Mouse (Mus musculus): Measurements from ENCODE around the gene Slc8a1. TPM values are rescaled to one million over a fixed set of nuclear protein-coding genes. Genes with fewer than 3 reads are reported as not detected.

Slc8a1 gene
- total and polyA plus RNA-seq, 2 experiments = 0.27 to 3.8 TPM

GRCm38 (mm10) chr17:81378436-81378835 is 359.7 kb downstream of the Slc8a1 start:
- Histone ChIP-seq H3K9ac (ENCODE audit: low read depth, low read length) (no peak overlapping the region), H3K4me3 (ENCODE audit: insufficient read depth, low read depth, low read length) (no peak overlapping the region), H3K36me3 (ENCODE audit: control insufficient read depth, insufficient read depth, low read length) (no peaks in the 10 kb centered on the region), H3K27ac (replicated peaks; ENCODE audit: insufficient read depth, low read depth, low read length) (no peak overlapping the region), H3K27me3 (ENCODE audit: control insufficient read depth, insufficient read depth, low read length) (no peaks in the 10 kb centered on the region), H3K79me2 (ENCODE audit: control insufficient read depth, insufficient read depth, low read length) (no peaks in the 10 kb centered on the region), H3K4me1 (ENCODE audit: control insufficient read depth, insufficient read depth, low read length) (no peaks in the 10 kb centered on the region)
- DNase-seq (ENCODE audit: extremely low read depth, low read depth, low spot score) = peak; percentile 88
- 49% methylated on average over 7 of the region's 7 CpGs for WGBS
- TF ChIP-seq CTCF (IDR thresholded peaks at IDR 0.05; ENCODE audit: low read depth, low read length) = no peak
- TF ChIP-seq POLR2A (IDR thresholded peaks at IDR 0.05; ENCODE audit: extremely low read depth, insufficient read depth, low read length) = no peak

- Histone ChIP-seq H3K27me3 (ENCODE audit: control insufficient read depth, insufficient read depth, low read length) (no peaks in the 10 kb centered on the region), H3K79me2 (ENCODE audit: control insufficient read depth, insufficient read depth, low read length) (no peaks in the 10 kb centered on the region), H3K27ac (replicated peaks; ENCODE audit: insufficient read depth, low read depth, low read length) (no peak overlapping the region), H3K4me1 (ENCODE audit: control insufficient read depth, insufficient read depth, low read length) (no peaks in the 10 kb centered on the region), H3K9ac (ENCODE audit: low read depth, low read length) (no peak overlapping the region), H3K36me3 (ENCODE audit: control insufficient read depth, insufficient read depth, low read length) (no peaks in the 10 kb centered on the region), H3K4me3 (ENCODE audit: insufficient read depth, low read depth, low read length) (no peak overlapping the region)
- WGBS = 68% methylated on average over 5 of the region's 5 CpGs
- TF ChIP-seq POLR2A (IDR thresholded peaks at IDR 0.05; ENCODE audit: extremely low read depth, insufficient read depth, low read length) (no peak), CTCF (IDR thresholded peaks at IDR 0.05; ENCODE audit: low read depth, low read length) (no peak)
- no peak for DNase-seq (ENCODE audit: extremely low read depth, low read depth, low spot score)
Measured at GRCm38 (mm10) chr17:81377757-81378299, 360.3 kb downstream of the Slc8a1 start.

- Histone ChIP-seq H3K4me1 (ENCODE audit: control insufficient read depth, insufficient read depth, low read length) (no peaks in the 10 kb centered on the region), H3K4me3 (ENCODE audit: insufficient read depth, low read depth, low read length) (no peak overlapping the region), H3K9ac (ENCODE audit: low read depth, low read length) (no peak overlapping the region), H3K36me3 (ENCODE audit: control insufficient read depth, insufficient read depth, low read length) (no peaks in the 10 kb centered on the region), H3K27ac (replicated peaks; ENCODE audit: insufficient read depth, low read depth, low read length) (no peak overlapping the region), H3K79me2 (ENCODE audit: control insufficient read depth, insufficient read depth, low read length) (no peaks in the 10 kb centered on the region), H3K27me3 (ENCODE audit: control insufficient read depth, insufficient read depth, low read length) (no peaks in the 10 kb centered on the region)
- no peak for TF ChIP-seq POLR2A (IDR thresholded peaks at IDR 0.05; ENCODE audit: extremely low read depth, insufficient read depth, low read length)
- no peak for TF ChIP-seq CTCF (IDR thresholded peaks at IDR 0.05; ENCODE audit: low read depth, low read length)
- 50% methylated on average over 1 of the region's 1 CpGs for WGBS
- no peak for DNase-seq (ENCODE audit: extremely low read depth, low read depth, low spot score)
Measured at GRCm38 (mm10) chr17:81377195-81377594, 361.0 kb downstream of the Slc8a1 start.

GRCm38 (mm10) chr17:81375901-81376300 is 362.3 kb downstream of the Slc8a1 start:
- WGBS = 55% methylated on average over 6 of the region's 6 CpGs
- Histone ChIP-seq H3K27me3 (ENCODE audit: control insufficient read depth, insufficient read depth, low read length) (no peaks in the 10 kb centered on the region), H3K27ac (replicated peaks; ENCODE audit: insufficient read depth, low read depth, low read length) (no peak overlapping the region; the same call in 1 of the 2 replicates), H3K9ac (ENCODE audit: low read depth, low read length) (no peak overlapping the region), H3K4me3 (ENCODE audit: insufficient read depth, low read depth, low read length) (no peak overlapping the region), H3K36me3 (ENCODE audit: control insufficient read depth, insufficient read depth, low read length) (no peaks in the 10 kb centered on the region), H3K79me2 (ENCODE audit: control insufficient read depth, insufficient read depth, low read length) (no peaks in the 10 kb centered on the region), H3K4me1 (ENCODE audit: control insufficient read depth, insufficient read depth, low read length) (no peaks in the 10 kb centered on the region)
- no peak for TF ChIP-seq CTCF (IDR thresholded peaks at IDR 0.05; ENCODE audit: low read depth, low read length)
- no peak for TF ChIP-seq POLR2A (IDR thresholded peaks at IDR 0.05; ENCODE audit: extremely low read depth, insufficient read depth, low read length)
- DNase-seq (ENCODE audit: extremely low read depth, low read depth, low spot score) = peak; percentile 97

DNA sequence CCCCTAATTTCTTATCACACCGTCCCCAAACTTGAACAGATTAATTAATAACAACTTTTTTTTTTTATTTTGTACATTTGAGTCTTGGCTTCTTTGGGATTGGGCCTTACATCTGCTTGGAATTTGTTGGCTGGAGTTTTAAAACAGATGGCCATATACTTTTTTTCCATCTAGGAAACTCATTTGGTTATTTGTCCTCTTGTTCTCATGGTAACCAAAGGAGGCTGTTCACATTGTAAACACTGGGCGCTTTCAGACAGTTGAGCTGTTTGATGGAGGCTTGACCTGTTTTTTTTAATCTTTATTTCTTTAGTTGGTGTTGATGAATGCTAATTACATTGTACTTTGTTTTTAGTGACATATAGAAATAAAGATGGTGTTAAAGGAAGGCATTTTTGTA is 369.1 kb downstream of the Slc8a1 start:
- H3K79me2 ChIP-seq (ENCODE audit: control insufficient read depth, insufficient read depth, low read length) = no peaks in the 10 kb centered on the region
- WGBS = 81% methylated on average over 2 of the region's 2 CpGs
- no peaks in the 10 kb centered on the region for H3K27me3 ChIP-seq (ENCODE audit: control insufficient read depth, insufficient read depth, low read length)
- H3K9ac ChIP-seq (ENCODE audit: low read depth, low read length) = no peak overlapping the region
- H3K4me1 ChIP-seq (ENCODE audit: control insufficient read depth, insufficient read depth, low read length) = no peaks in the 10 kb centered on the region
- H3K36me3 ChIP-seq (ENCODE audit: control insufficient read depth, insufficient read depth, low read length) = no peaks in the 10 kb centered on the region
- no peak overlapping the region for H3K4me3 ChIP-seq (ENCODE audit: insufficient read depth, low read depth, low read length)
- no peak for TF ChIP-seq POLR2A (IDR thresholded peaks at IDR 0.05; ENCODE audit: extremely low read depth, insufficient read depth, low read length)
- no peak for TF ChIP-seq CTCF (IDR thresholded peaks at IDR 0.05; ENCODE audit: low read depth, low read length)
- H3K27ac ChIP-seq (replicated peaks; ENCODE audit: insufficient read depth, low read depth, low read length) = no peak overlapping the region
- DNase-seq (ENCODE audit: extremely low read depth, low read depth, low spot score) = no peak

GRCm38 (mm10) chr17:81368503-81368902 is 369.7 kb downstream of the Slc8a1 start:
- H3K4me3 ChIP-seq (ENCODE audit: insufficient read depth, low read depth, low read length) = no peak overlapping the region
- no peaks in the 10 kb centered on the region for H3K36me3 ChIP-seq (ENCODE audit: control insufficient read depth, insufficient read depth, low read length)
- WGBS = 21% methylated on average over 2 of the region's 2 CpGs

More at GRCm38 (mm10) chr17:81368503-81368902, 369.7 kb downstream of the Slc8a1 start:
- H3K79me2 ChIP-seq (ENCODE audit: control insufficient read depth, insufficient read depth, low read length) = no peaks in the 10 kb centered on the region
- no peak overlapping the region for H3K27ac ChIP-seq (replicated peaks; ENCODE audit: insufficient read depth, low read depth, low read length)
- no peak for TF ChIP-seq CTCF (IDR thresholded peaks at IDR 0.05; ENCODE audit: low read depth, low read length)
- TF ChIP-seq POLR2A (IDR thresholded peaks at IDR 0.05; ENCODE audit: extremely low read depth, insufficient read depth, low read length) = no peak
- no peak overlapping the region for H3K9ac ChIP-seq (ENCODE audit: low read depth, low read length)
- no peaks in the 10 kb centered on the region for H3K4me1 ChIP-seq (ENCODE audit: control insufficient read depth, insufficient read depth, low read length)
- DNase-seq (ENCODE audit: extremely low read depth, low read depth, low spot score) = peak; percentile 84
- no peaks in the 10 kb centered on the region for H3K27me3 ChIP-seq (ENCODE audit: control insufficient read depth, insufficient read depth, low read length)
